Mouse (Mus musculus) left cerebral cortex, postnatal 14 days (tissue): ENCODE results near the gene Iah1. TPM values are rescaled to one million over a fixed set of nuclear protein-coding genes. Genes with fewer than 3 reads are reported as not detected.

Experiments
- DNase-seq, 2 experiments: peaks; one replicate each; pipeline ENCODE4 v3.0.0; 2021 to 2022; ENCODE audit warnings: low spot score in 2 of 2, mixed read lengths in 1 of 2
- intact Hi-C: fragments of 180-260 bp; cut with DNase I; formaldehyde crosslinking; loops from one replicate; pipeline ENCODE4 v1.15.1; 2025
- total RNA-seq, 2 experiments: library from RNA; stranded (reverse); gene quantifications; 2 replicates each; pipeline ENCODE4 v1.2.3; 2021

The Iah1 gene
- total RNA-seq, 2 experiments from 2014 or later, result 18.3 to 21.2 TPM

GRCm38 (mm10) chr12:21312201-21312600 is 4.0 kb upstream of the Iah1 start:
- no peak for DNase-seq
- intact Hi-C loops, result no loop called here

DNA sequence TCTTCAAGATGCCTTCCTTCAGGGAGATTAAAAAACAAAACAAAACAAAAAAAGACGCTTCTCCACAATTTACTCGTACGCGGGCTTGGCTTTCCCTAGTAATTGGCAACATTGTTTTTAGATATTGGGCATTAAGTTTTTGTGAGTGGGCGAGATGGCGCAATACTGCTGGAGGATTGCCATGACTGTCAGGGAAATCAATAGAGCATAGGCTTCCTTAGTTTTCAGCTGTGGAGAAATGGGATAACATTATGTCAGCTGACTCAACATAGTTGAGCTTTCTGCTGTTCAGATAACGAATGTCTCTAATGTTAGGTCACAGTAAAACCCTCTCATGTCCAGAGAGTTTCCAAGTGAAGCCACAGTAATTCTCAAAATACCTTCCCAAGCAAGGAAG is 678 bp downstream of the Iah1 start:
- DNase-seq, result no peak
- intact Hi-C loops, result loop anchor here (5.0 kb wide), 1 partner anchor 55 kb away; the partner anchor contains the start of gene Adam17

DNA sequence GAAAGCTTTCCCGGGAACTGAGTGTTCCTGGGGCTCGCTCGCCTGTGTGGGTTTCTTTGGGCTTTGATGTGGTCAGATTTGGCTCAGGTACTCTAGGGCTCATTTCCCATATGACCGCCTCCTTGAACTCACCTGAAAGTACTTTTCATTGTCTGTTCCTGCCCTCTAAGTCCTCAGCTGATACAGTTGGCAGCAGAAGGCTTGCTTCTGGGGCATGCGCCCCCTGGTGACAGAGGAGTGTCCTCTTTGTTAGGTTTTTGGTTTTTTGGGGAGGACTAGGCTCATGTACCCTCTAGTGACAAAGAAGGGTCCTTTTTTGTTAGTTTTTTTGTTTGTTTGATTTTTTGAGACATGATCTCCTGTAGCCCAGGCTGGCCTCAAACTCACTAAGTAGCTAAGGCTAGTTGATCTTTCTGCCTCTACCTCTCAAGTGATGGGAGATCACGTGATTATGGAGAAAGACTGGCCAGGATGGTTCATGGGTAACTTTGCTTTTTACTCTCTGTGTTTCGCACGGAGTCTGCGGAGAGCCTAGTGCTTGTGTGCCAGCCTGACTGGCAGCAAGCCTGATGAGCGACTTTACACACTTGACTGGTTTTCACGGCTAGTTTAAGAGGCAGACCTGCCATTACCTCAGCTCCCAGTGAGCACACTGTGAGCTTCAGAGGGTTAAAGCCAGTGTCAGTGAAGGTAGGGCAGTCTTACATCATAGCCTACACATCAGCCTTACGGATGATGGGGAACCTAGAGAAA is 2.1 kb downstream of the Iah1 start:
- DNase-seq, result peak; percentile 56 to 72
- intact Hi-C loops, result loop anchor here (5.0 kb wide), 1 partner anchor 54 kb away; the partner anchor contains the start of gene Adam17

DNA sequence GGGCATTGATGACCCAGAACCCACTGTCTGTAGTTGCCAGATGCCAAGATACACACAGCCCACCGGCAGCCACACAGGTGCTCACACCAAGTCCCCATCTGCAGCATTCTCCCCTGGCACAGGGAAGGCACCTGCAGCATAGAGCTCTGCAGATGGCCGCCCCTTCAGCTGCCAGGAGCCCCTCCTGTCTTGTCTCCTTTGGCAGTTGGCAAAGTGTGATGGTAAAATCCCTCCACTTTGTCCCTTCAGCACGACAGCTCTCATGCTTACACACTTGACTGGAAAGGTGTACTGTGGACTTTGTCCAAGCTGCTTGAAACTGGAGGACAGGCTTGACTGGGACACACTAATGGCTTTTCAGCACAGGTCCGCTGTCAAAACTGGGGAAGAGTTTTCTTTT is 4.1 kb downstream of the Iah1 start:
- intact Hi-C loops, result no loop called here

GRCm38 (mm10) chr12:21321170-21321569 is 5.0 kb downstream of the Iah1 start:
- intact Hi-C loops, result no loop called here
- DNase-seq, result no peak

More for the DNA sequence above, 4.1 kb downstream of the Iah1 start:
- DNase-seq, result no peak

GRCm38 (mm10) chr12:21322296-21322695 is 6.1 kb downstream of the Iah1 start:
- intact Hi-C loops, result no loop called here
- DNase-seq, result no peak

DNA sequence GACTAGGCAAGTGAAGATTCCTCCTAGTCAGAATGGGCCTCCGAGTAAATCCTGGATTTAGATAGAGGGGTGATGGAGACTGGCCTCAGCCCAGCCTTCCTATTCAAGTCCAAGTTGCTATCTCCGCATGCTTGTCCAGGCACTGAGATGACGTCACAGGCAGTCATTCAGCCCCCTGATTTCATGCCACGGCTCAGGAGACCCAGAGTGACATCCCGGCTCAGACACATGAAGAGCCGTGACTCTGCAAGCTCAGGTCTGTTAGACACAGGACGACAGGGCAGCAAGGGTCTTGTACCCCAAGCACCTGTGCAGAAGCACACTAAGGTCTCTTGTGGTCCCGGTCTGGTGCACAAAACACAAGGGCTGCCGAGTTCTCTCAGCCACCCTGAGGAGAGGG is 6.7 kb downstream of the Iah1 start:
- DNase-seq, result no peak
- intact Hi-C loops, result no loop called here

- intact Hi-C loops, result no loop called here
- no peak for DNase-seq
These were observed 7.9 kb downstream of the Iah1 start for GRCm38 (mm10) chr12:21324101-21324500.

- intact Hi-C loops, result no loop called here
- no peak for DNase-seq
These were observed 9.1 kb downstream of the Iah1 start for GRCm38 (mm10) chr12:21325266-21325665.

DNA sequence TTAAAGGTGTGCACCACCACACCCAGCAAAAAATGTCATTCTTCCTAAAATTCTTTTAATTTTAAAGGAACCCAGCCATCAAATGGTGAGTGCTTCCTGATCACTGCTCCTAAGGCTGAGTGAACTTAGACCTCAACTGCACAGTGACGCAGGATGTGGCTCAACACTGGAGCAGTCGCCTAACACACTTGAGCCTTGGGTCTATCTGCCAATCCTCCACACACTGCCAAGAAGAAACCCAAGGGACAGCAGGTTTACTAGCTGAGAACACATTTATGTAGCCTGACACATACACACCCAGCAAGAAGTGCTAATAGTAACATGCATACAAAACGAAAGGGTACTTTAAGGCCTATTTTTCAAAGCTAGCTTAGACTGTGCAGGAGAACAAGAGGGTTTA is 10.1 kb downstream of the Iah1 start:
- DNase-seq, result no peak
- intact Hi-C loops, result no loop called here

DNA sequence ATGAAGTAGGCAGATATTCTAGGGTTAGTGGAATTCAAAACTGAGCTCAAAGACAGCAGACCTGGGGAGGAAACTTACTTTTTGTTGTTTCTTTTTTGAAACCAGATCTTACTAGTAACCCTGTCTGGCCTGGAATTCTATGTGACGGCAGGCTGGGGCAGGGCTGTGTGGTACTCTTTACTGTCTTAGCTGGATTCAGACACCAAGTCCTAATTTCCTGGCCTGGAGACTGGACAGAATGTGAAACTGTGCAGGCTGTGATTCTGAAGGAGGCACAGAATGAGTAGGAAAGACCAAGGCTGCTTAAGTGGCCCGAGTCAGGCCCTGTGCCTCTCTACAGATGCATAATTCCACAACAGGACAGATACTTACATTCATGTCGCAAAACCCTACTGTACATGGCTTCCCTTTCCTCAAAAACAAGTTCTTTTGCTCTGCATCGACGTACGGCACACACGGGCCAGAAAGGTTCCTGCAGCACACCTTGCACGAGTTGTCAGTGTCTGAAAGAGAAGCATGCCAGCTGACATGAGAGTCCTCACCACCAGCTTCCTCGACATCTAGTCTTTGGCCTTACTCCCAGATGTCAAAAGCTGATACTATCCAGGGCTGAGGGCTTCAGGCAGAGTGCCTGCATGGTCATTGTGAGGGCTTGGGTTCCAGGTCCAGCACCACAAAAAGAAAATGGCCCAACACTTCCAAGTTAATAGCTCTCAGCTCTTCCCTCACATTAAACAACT is 13.6 kb downstream of the Iah1 start:
- intact Hi-C loops, result no loop called here
- DNase-seq, result no peak

GRCm38 (mm10) chr12:21330961-21331576 is 14.9 kb downstream of the Iah1 start:
- DNase-seq, result peak; percentile 55 to 61
- intact Hi-C loops, result no loop called here

- intact Hi-C loops, result no loop called here
- DNase-seq, result no peak
These were observed 15.5 kb downstream of the Iah1 start for GRCm38 (mm10) chr12:21331711-21332110.

DNA sequence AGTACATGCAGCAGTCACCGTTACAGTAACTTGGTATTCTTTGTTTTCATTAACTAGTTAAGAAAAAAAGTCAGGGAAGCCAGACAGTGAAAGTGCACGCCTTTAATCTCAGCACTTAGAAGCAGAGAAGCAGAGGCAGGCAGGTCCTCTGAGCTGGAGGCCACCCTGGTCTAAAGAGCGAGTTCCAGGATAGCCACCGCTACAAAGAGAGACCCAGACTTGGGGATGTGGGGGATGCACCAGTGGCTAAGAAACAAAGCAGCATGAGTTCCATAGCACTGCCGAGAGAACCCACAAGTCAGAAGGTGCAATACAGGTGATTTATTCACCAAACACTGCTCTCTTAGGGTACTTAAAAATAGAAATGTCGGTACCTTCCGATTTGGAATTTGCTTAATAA is 16.8 kb downstream of the Iah1 start:
- DNase-seq, result no peak
- intact Hi-C loops, result no loop called here

DNA sequence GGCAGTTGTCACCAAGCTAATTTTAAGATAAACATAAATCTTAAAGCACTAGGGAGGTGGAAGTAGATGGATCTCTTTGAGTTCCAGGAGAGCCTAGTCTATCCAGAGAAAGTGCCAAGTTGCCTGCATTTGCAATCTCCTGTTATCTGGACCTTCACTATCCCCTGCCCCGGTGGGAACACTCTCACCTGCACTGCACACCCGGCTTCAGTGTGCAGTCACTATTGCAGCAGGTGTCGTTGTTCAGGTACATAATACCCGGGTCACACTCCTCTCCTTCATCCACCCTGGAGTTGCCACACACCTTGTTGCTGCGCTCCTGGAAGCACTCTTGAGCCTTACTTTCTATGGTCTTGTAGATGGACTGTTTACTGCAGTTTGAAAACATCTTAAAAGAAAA is 17.6 kb downstream of the Iah1 start:
- intact Hi-C loops, result no loop called here
- DNase-seq, result no peak

DNA sequence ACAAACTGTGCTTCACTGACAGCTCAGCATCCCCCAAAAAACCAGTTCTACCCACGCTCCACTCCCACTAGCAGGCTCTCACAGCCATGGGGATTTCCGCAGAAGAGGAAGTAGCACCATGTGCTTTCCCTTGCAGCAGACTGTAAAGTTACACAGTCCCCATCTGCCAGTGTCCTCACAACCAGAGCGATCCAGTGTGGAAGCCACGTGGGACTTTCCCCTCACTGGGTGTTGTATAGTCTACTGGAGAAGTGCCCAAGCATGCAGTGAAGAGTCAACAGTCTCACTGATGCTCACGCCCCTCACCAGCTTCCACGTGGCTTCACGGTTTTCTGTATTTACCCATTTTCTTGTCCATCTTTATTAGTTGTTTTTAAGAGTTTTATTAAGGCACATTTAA is 19.7 kb downstream of the Iah1 start:
- DNase-seq, result peak; percentile 61
- intact Hi-C loops, result no loop called here

- intact Hi-C loops, result no loop called here
- DNase-seq, result no peak
These were observed 21.0 kb downstream of the Iah1 start for GRCm38 (mm10) chr12:21337171-21337570.

GRCm38 (mm10) chr12:21340674-21341073 is 24.5 kb downstream of the Iah1 start:
- no peak for DNase-seq
- intact Hi-C loops, result no loop called here

DNA sequence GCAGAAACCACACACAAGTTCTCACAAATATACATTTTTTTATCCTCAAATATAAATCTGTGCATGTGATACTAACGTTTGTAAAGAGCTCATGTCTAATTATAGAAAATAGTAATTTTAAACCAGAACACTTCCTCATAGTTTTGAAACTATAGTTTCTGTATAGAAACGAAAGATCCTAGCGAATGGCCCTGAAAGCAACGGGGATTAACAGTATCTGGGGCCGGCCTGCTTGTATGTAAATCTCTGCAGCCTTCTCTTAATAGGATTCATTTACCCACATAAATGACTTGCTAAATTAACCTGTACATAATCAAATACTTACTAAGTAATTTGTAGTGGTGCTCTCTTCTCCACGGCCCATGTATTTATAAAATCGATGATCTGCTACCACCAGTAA is 30.8 kb downstream of the Iah1 start:
- intact Hi-C loops, result no loop called here
- DNase-seq, result no peak

DNA sequence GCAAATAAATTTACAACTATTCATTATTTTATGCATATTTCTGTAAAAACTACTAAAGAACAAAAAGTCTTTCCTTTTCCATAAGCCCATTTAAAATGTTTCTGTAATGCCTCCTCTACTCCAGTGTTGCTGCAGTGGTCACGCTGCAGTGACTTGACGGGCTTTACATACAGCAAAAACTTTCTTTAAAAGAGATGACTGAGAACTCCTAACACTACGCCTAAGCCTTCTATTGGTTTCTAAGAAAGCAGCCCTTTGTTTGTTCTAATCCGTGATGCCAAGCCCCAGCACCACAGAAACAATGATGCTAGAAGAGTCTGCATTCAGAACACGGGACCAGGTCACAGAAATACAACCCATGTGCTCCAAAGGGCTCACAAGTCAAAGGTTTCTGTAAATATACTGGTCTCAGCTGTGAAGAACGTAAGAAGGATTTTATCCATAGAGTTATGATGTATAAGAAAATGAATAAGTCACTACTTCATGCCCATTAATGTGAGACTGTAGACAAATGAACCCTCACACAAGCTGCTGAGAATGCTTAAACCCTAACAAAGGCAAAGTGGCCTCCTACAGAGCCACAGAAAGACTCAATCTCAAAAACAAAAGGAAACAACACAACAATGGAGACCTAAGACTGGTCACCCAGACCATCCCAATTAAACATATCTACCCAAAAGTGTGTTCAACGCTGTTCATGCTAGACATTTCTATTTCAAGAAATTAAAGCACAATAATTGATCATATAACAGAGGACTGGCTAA is 34.1 kb downstream of the Iah1 start:
- DNase-seq, result no peak
- intact Hi-C loops, result no loop called here
